In the genomic region with DNA sequence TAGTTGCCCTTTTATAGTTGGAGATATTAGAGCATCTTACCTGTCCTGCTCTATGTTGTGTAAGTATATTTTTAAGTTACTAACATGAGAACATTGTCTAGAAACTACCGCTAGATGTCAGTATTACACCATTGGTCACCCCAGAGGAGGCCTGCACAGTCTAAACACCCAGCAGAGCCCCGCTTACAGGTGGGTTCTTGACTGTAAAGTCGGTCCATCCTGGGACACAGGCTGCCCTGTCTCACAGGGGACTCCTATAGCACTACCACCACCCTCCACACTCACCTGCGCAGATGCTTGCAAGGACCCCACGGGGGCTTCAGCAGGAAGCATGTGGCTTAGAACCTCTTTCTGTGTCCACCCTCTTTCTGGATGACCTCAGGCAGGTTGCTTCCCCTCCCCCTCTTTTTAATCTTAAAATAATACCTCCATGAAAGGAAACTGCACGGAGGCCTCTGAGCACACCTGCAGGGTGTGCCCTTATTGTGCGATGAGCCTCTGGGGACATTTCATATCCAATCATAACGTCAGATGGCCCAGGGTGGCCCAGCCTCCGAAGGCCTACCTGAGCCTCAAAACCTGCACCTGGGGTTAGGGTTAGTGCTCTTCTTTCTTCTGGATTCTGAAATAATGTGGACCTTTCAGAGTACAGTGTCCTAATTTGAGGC, we compare ENCODE assay signal across 8 mouse cellular contexts. TPM values are rescaled to one million over a fixed set of nuclear protein-coding genes. Genes with fewer than 3 reads are reported as not detected.
DNase-seq lines count a peak whose midpoint lies in the region; ATAC-seq and TF ChIP-seq lines count a peak whose summit lies in the region.

No protein-coding gene starts in this region.

- no peak overlapping the region for H3K4me2 ChIP-seq in heart, embryonic 12.5 days
- no peak overlapping the region for H3K4me2 ChIP-seq in kidney, postnatal 0 days (ENCODE audit: low read length)

- H3K27me3 ChIP-seq in heart, embryonic 12.5 days (replicated peaks): no peaks in the 10 kb centered on the region
- no peaks in the 10 kb centered on the region for H3K27me3 ChIP-seq in kidney, postnatal 0 days (ENCODE audit: insufficient read depth, low read length)

- H3K27ac ChIP-seq in heart, embryonic 12.5 days (ENCODE audit: poor library complexity, severe bottlenecking): no peak overlapping the region
- no peak overlapping the region for H3K27ac ChIP-seq in kidney, postnatal 0 days

- peak; percentile 26 to 81 for DNase-seq in adrenal gland, adult (ENCODE audit: inconsistent age in 2 of 2, low spot score in 1 of 2)
- no peak for DNase-seq in adrenal gland, adult 8-10 months
- peak; percentile 54 for DNase-seq in T-cell, adult 2 months (ENCODE audit: low spot score)
- DNase-seq in embryo, embryonic 10.5 days (ENCODE audit: low spot score): peak; percentile 83
- DNase-seq in kidney, postnatal 0 days (ENCODE audit: low spot score): peak; percentile 89
- peak; percentile 65 for DNase-seq in lung, postnatal 10 days
- peak; percentile 18 for DNase-seq in right cerebral cortex, postnatal 14 days

- H3K4me1 ChIP-seq in heart, embryonic 12.5 days (replicated peaks): no peaks in the 10 kb centered on the region
- H3K4me1 ChIP-seq in kidney, postnatal 0 days (replicated peaks; ENCODE audit: insufficient read depth, low read length): no peaks in the 10 kb centered on the region

- peak; percentile 66 for ATAC-seq in heart, embryonic 12.5 days (ENCODE audit: insufficient number of reproducible peaks, low FRiP score)
- ATAC-seq in kidney, postnatal 0 days (replicated peaks; ENCODE audit: low FRiP score, low read depth): peak; percentile 81

- TF ChIP-seq CTCF in kidney, postnatal 0 days (IDR thresholded peaks at IDR 0.05; ENCODE audit: low read depth): peak; percentile 79

- peaks cover 65% of the 10 kb centered on the region for H3K36me3 ChIP-seq in heart, embryonic 12.5 days
- H3K36me3 ChIP-seq in kidney, postnatal 0 days (ENCODE audit: insufficient read depth, low read length): peaks cover 19% of the 10 kb centered on the region; the same call in 1 of the 2 replicates

- no peak overlapping the region for H3K4me3 ChIP-seq in heart, embryonic 12.5 days
- H3K4me3 ChIP-seq in kidney, postnatal 0 days (replicated peaks; ENCODE audit: low read depth, low read length): no peak overlapping the region

- H3K9ac ChIP-seq in heart, embryonic 12.5 days: no peak overlapping the region
- H3K9ac ChIP-seq in kidney, postnatal 0 days (ENCODE audit: low read depth, low read length): no peak overlapping the region

- WGBS in heart, embryonic 12.5 days: 65% methylated on average over 9 of the region's 9 CpGs
- WGBS in kidney, postnatal 0 days: 66% methylated on average over 9 of the region's 9 CpGs

- H3K9me3 ChIP-seq in heart, embryonic 12.5 days (replicated peaks): no peaks in the 10 kb centered on the region
- no peaks in the 10 kb centered on the region for H3K9me3 ChIP-seq in kidney, postnatal 0 days (replicated peaks; ENCODE audit: low read length)

RNA-seq across cellular contexts. Expression of gene Ercc4, which starts 7.9 kb away (rescaled TPM):
- total RNA-seq in adrenal gland, adult 8-10 months (2022): 10 to 100 TPM; 19.8 to 34.3 (median 24.3) TPM
- polyA plus RNA-seq in heart, embryonic 12.5 days (2016; fragmentation: Nextera tagmentation; extraction: Ambion mirVana): 9.8 and 10.1 TPM in 2 replicates
- 9.9 and 11.0 TPM in 2 replicates for polyA plus RNA-seq in kidney, postnatal 0 days (2015; fragmentation: Nextera tagmentation; extraction: Ambion mirVana)
